Mouse (Mus musculus): ENCODE results near the gene Cryba4.

The Cryba4 gene

DNA sequence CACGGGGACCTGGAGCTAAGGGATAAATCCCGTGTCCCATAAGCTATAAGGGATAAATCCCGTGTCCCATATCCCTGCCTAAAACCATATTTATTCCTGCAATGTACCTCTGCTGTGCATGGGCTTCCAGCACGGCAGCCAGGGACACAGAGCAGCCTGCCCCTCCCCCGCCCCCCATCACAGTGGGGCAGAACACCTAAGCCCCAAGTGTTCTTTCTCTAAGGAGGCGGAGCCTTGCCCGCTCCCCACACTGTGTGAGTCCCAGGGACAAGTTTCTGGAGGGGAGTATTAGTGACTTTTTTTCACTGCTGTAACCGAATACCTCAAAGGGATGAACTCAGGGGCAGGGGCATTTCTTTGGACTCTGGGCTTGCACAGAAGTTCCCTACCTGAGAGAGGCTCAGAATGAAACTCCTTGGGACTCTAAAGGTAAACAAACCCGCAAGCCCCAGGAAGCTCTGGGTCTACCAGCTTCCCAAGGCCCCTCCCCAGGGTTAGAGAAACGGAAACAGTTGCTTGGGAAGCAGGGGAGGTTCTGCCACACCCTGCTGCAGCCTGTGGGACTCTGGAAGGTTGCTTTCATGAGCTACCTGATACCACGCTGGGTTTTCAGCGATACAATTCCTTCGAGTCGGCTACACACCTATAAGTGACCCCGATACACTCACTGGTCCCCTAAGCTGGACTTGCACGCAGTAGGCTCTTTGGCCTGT is 45.6 kb downstream of the Cryba4 start:
- DNase-seq (ENCODE audit: low spot score in 2 of 2), result no peak

DNA sequence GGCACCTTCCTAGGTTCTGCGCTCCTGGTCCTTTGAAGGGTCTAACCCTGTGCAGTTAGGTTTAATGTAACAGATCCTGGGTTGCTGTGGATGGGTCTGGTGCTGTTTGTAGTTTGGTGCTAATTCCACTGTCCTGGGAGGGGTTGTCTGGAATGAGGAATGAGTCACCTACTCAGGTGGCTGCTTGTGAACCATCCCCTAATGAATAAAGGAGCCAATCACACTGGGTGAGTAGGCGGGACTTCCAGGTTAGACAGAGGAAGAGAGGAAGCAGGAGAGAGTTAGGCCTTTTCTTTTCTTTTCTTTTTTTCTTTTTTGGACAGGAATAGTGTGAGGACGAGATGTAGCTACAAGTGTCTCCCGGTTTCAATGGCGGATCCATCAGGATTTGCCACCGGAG is 52.7 kb downstream of the Cryba4 start:
- no peak for DNase-seq (ENCODE audit: low spot score in 2 of 2)

Measured in urinary bladder, adult 18-20 months (tissue).